Mouse (Mus musculus) kidney, embryonic 14.5 days (tissue): Measurements from ENCODE around the gene Amotl1. TPM values are rescaled to one million over a fixed set of nuclear protein-coding genes. Genes with fewer than 3 reads are reported as not detected.

Experiments
- ATAC-seq: fragments of 200-750 bp; cut with Nextera tagmentation; 2 replicates; pipeline ENCODE4 v1.8.0; 2017; ENCODE audit warnings: moderate number of reproducible peaks, mild to moderate bottlenecking, moderate TSS enrichment, moderate library complexity; ENCODE audit not compliant: low FRiP score, low TSS enrichment
- H3K27ac ChIP-seq: fragments of 300-500 bp; sonication (generic); 2 replicates; pipeline ENCODE4 v1.5.1; 2014; ENCODE audit warnings: low read depth, mild to moderate bottlenecking, low read length, moderate library complexity, mixed read lengths
- H3K27me3 ChIP-seq: fragments of 300-500 bp; sonication (generic); 2 replicates; pipeline ENCODE4 v1.6.1; 2014; ENCODE audit warnings: mild to moderate bottlenecking, low read length; ENCODE audit not compliant: control insufficient read depth, insufficient read depth
- H3K36me3 ChIP-seq: fragments of 300-500 bp; sonication (generic); 2 replicates; pipeline ENCODE4 v1.6.1; 2014; ENCODE audit warnings: low read length, mixed read lengths; ENCODE audit not compliant: control insufficient read depth, insufficient read depth
- H3K4me1 ChIP-seq: fragments of 300-500 bp; sonication (generic); 2 replicates; pipeline ENCODE4 v1.6.1; 2014; ENCODE audit warnings: low read length, mixed read lengths; ENCODE audit not compliant: control insufficient read depth, insufficient read depth
- H3K4me2 ChIP-seq: fragments of 300-500 bp; sonication (generic); replicated peaks from 2 replicates; pipeline ENCODE4 v1.6.1; 2014; ENCODE audit warnings: low read depth, mild to moderate bottlenecking, low read length
- H3K4me3 ChIP-seq: fragments of 300-500 bp; sonication (generic); 2 replicates; pipeline ENCODE4 v1.5.1; 2014; ENCODE audit warnings: mild to moderate bottlenecking, low read length
- H3K9ac ChIP-seq: fragments of 300-500 bp; sonication (generic); 2 replicates; pipeline ENCODE4 v1.6.1; 2014; ENCODE audit warnings: low read depth, mild to moderate bottlenecking, low read length, moderate library complexity
- H3K9me3 ChIP-seq: fragments of 300-500 bp; sonication (generic); 2 replicates; pipeline ENCODE4 v1.6.1; 2016; ENCODE audit warnings: low read length; ENCODE audit not compliant: control insufficient read depth
- WGBS: fragments of 180-500 bp; shearing (Covaris S2); extraction: QIAGEN DNeasy Blood & Tissue Kit; methylation state at CpG from one replicate; pipeline ENCODE4 v1.1.7; 2014; 5-methylcytosine and 5-hydroxymethylcytosine counted together
- polyA plus RNA-seq: library from polyadenylated mRNA; unstranded; fragments of >200 nt; fragmentation: Nextera tagmentation; extraction: Ambion mirVana; gene quantifications from 2 replicates; pipeline ENCODE4 v1.2.1, GENCODE M21; 2014

Amotl1 gene
- polyA plus RNA-seq, 1 experiment from 2014 or later: 32.9 TPM

DNA sequence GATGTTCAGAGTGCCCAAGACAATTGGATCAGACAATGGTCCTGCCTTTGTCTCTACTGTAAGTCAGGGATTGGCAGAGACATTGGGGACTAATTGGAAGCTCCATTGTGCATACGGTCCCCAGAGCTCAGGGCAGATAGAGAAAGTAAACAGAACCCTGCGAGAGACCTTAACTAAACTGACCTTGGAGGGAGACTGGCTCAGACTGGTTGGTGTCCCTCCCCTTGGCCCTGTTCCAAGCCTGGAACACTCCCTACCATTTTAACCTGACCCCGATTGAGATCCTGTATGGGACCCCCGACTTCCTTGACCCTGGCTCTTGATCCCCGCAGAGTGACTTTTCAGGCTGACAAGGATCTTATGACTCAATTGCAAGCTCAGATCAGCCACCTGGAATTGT lies 114.9 kb downstream of the Amotl1 start:
- ATAC-seq: no peak
- no peaks in the 10 kb centered on the region for H3K9me3 ChIP-seq
- 66% methylated on average over 5 of the region's 5 CpGs for WGBS
- H3K27me3 ChIP-seq: no peaks in the 10 kb centered on the region
- no peak overlapping the region for H3K27ac ChIP-seq
- no peaks in the 10 kb centered on the region for H3K36me3 ChIP-seq
- H3K4me2 ChIP-seq: no peak overlapping the region
- H3K4me1 ChIP-seq: no peaks in the 10 kb centered on the region
- H3K4me3 ChIP-seq: no peak overlapping the region
- H3K9ac ChIP-seq: no peak overlapping the region

DNA sequence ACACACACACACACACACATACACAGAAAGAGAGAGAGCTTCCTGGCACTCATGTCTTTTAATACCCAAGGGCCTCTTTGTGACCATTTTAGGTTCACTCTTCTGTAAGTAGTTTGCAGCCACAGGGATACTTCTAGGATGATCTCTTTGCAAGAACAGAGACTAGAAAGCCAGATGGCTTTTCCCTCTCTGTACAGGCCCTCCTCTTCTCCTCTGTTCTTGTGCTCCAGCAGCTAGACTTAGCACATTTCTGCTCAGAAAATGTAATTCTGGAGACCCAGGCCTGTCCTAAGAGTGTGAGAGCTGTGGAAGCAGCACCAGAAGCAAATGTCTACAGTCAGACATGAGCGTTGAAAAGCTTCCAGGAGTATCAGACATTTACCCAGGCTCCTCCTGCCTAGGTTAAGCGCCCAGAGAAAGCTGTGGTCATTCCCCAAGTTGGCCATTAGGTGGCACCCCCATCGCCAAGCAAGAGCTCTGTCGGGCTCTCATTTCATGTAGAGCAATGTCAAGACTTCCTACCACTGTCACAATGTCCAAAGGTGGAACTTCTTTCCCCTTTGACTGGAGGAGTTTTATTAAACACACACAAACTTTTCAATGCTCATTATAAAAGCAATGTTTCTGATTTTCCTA lies 121.3 kb downstream of the Amotl1 start:
- Histone ChIP-seq H3K27me3 (no peaks in the 10 kb centered on the region), H3K4me2 (no peak overlapping the region), H3K27ac (no peak overlapping the region), H3K9me3 (no peaks in the 10 kb centered on the region), H3K4me3 (no peak overlapping the region), H3K9ac (no peak overlapping the region), H3K36me3 (no peaks in the 10 kb centered on the region), H3K4me1 (no peaks in the 10 kb centered on the region)
- peak; percentile 71 for ATAC-seq
- 12% methylated on average over 4 of the region's 4 CpGs for WGBS

GRCm38 (mm10) chr9:14521695-14522094 lies 123.2 kb downstream of the Amotl1 start:
- no peak overlapping the region for H3K4me3 ChIP-seq
- 64% methylated on average over 2 of the region's 2 CpGs for WGBS
- no peak overlapping the region for H3K9ac ChIP-seq
- H3K4me1 ChIP-seq: no peaks in the 10 kb centered on the region
- H3K27me3 ChIP-seq: no peaks in the 10 kb centered on the region
- no peak for ATAC-seq
- no peaks in the 10 kb centered on the region for H3K9me3 ChIP-seq
- no peak overlapping the region for H3K27ac ChIP-seq
- no peak overlapping the region for H3K4me2 ChIP-seq
- no peaks in the 10 kb centered on the region for H3K36me3 ChIP-seq

GRCm38 (mm10) chr9:14520971-14521670 lies 123.7 kb downstream of the Amotl1 start:
- Histone ChIP-seq H3K4me3 (no peak overlapping the region), H3K27me3 (no peaks in the 10 kb centered on the region), H3K4me1 (no peaks in the 10 kb centered on the region), H3K27ac (no peak overlapping the region), H3K36me3 (no peaks in the 10 kb centered on the region), H3K9me3 (no peaks in the 10 kb centered on the region), H3K9ac (no peak overlapping the region), H3K4me2 (no peak overlapping the region)
- ATAC-seq: no peak
- 41% methylated on average over 3 of the region's 3 CpGs for WGBS

GRCm38 (mm10) chr9:14518105-14518504 lies 126.8 kb downstream of the Amotl1 start:
- H3K9me3 ChIP-seq: no peaks in the 10 kb centered on the region
- no peak overlapping the region for H3K27ac ChIP-seq
- 74% methylated on average over 3 of the region's 3 CpGs for WGBS
- no peak overlapping the region for H3K4me3 ChIP-seq
- peaks cover 3% of the 10 kb centered on the region; the same call in 1 of the 2 replicates for H3K36me3 ChIP-seq
- H3K4me2 ChIP-seq: no peak overlapping the region
- no peaks in the 10 kb centered on the region for H3K27me3 ChIP-seq
- H3K9ac ChIP-seq: no peak overlapping the region
- ATAC-seq: no peak
- H3K4me1 ChIP-seq: no peaks in the 10 kb centered on the region

DNA sequence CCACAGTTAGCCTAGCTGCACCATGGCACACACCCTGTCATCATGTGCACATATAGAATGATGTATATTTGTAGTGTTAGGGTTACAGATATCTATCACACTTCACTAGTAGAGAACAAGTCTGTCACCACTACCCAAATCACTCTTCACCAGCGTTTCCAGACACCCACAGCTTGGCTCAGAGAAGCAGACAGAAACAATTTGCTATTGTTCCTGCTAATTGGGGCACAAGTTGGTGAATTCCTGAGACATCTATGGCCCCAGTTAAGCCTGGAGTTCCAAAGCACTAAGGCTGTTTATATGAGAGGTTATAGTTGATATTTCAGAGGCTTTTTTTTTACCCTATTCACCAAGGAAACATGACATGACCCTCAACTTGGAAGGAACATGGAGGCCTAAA lies 127.6 kb downstream of the Amotl1 start:
- WGBS: 72% methylated on average over 1 of the region's 1 CpGs
- Histone ChIP-seq H3K4me1 (no peaks in the 10 kb centered on the region), H3K4me2 (no peak overlapping the region)

GRCm38 (mm10) chr9:14512633-14513445 lies 132.0 kb downstream of the Amotl1 start:
- H3K4me2 ChIP-seq: no peak overlapping the region
- H3K4me3 ChIP-seq: no peak overlapping the region
- H3K36me3 ChIP-seq: peaks cover 32% of the 10 kb centered on the region
- 79% methylated on average over 9 of the region's 9 CpGs for WGBS
- H3K9me3 ChIP-seq: no peaks in the 10 kb centered on the region
- no peaks in the 10 kb centered on the region for H3K4me1 ChIP-seq
- no peaks in the 10 kb centered on the region for H3K27me3 ChIP-seq
- ATAC-seq: peak; percentile 71
- no peak overlapping the region for H3K27ac ChIP-seq
- no peak overlapping the region for H3K9ac ChIP-seq

More for the DNA sequence above, 127.6 kb downstream of the Amotl1 start:
- H3K9me3 ChIP-seq: no peaks in the 10 kb centered on the region
- no peak overlapping the region for H3K9ac ChIP-seq
- H3K36me3 ChIP-seq: peaks cover 3% of the 10 kb centered on the region; the same call in 1 of the 2 replicates
- no peak overlapping the region for H3K4me3 ChIP-seq
- H3K27ac ChIP-seq: no peak overlapping the region
- ATAC-seq: no peak
- H3K27me3 ChIP-seq: no peaks in the 10 kb centered on the region

- ATAC-seq: no peak
Measured at GRCm38 (mm10) chr9:14500916-14501424, 143.9 kb downstream of the Amotl1 start.

More at GRCm38 (mm10) chr9:14500916-14501424, 143.9 kb downstream of the Amotl1 start:
- H3K4me1 ChIP-seq: 0 out of 2 replicates have a peak, but pooled peaks cover 3% of the 10 kb centered on the region
- no peak overlapping the region for H3K27ac ChIP-seq
- no peaks in the 10 kb centered on the region for H3K27me3 ChIP-seq
- peaks cover 38% of the 10 kb centered on the region for H3K36me3 ChIP-seq
- H3K4me2 ChIP-seq: peak overlapping the region; percentile 64
- 3% methylated on average over 10 of the region's 10 CpGs for WGBS
- H3K4me3 ChIP-seq: peak overlapping the region; percentile 75
- no peaks in the 10 kb centered on the region for H3K9me3 ChIP-seq
- peak overlapping the region; percentile 87 for H3K9ac ChIP-seq
